Mouse (Mus musculus) embryonic facial prominence, embryonic 12.5 days (tissue): ENCODE data around the gene Rapgef2. TPM values are rescaled to one million over a fixed set of nuclear protein-coding genes. Genes with fewer than 3 reads are reported as not detected.

Experiments
- ATAC-seq: fragments of 200-750 bp; cut with Nextera tagmentation; 2 replicates; pipeline ENCODE4 v1.8.0; 2017; ENCODE audit not compliant: insufficient number of reproducible peaks, insufficient read depth, low FRiP score, low TSS enrichment
- H3K27ac ChIP-seq: fragments of 300-500 bp; sonication (generic); 2 replicates; pipeline ENCODE4 v1.5.1; 2016; ENCODE audit warnings: mild to moderate bottlenecking
- H3K27me3 ChIP-seq: fragments of 300-500 bp; sonication (generic); 2 replicates; pipeline ENCODE4 v1.6.1; 2016; ENCODE audit warnings: mild to moderate bottlenecking, moderate library complexity
- H3K36me3 ChIP-seq: fragments of 300-500 bp; sonication (generic); 2 replicates; pipeline ENCODE4 v1.6.1; 2016; ENCODE audit warnings: mild to moderate bottlenecking
- H3K4me1 ChIP-seq: fragments of 300-500 bp; sonication (generic); 2 replicates; pipeline ENCODE4 v1.6.1; 2016
- H3K4me2 ChIP-seq: fragments of 300-500 bp; sonication (generic); replicated peaks from 2 replicates; pipeline ENCODE4 v1.6.1; 2016; ENCODE audit warnings: mild to moderate bottlenecking, moderate library complexity
- H3K4me3 ChIP-seq: fragments of 300-500 bp; sonication (generic); 2 replicates; pipeline ENCODE4 v1.5.1; 2016; ENCODE audit warnings: mild to moderate bottlenecking
- H3K9ac ChIP-seq: fragments of 300-500 bp; sonication (generic); 2 replicates; pipeline ENCODE4 v1.6.1; 2016; ENCODE audit warnings: mild to moderate bottlenecking, moderate library complexity
- H3K9me3 ChIP-seq: fragments of 300-500 bp; sonication (generic); 2 replicates; pipeline ENCODE4 v1.6.1; 2016; ENCODE audit warnings: mild to moderate bottlenecking, moderate library complexity
- WGBS: fragments of 180-500 bp; shearing (Covaris S2); methylation state at CpG from one replicate; pipeline ENCODE4 v1.1.7; 2016; 5-methylcytosine and 5-hydroxymethylcytosine counted together
- polyA plus RNA-seq: library from polyadenylated mRNA; unstranded; fragments of >200 nt; fragmentation: Nextera tagmentation; extraction: Ambion mirVana; gene quantifications from 2 replicates; pipeline ENCODE4 v1.2.1, GENCODE M21; 2016

Rapgef2 gene
- polyA plus RNA-seq, 1 experiment from 2014 or later, result 11.1 TPM

- Histone ChIP-seq H3K9ac (no peak overlapping the region), H3K27ac (no peak overlapping the region), H3K4me3 (no peak overlapping the region), H3K9me3 (no peaks in the 10 kb centered on the region), H3K36me3 (0 out of 2 replicates have a peak, but pooled peaks cover 4% of the 10 kb centered on the region), H3K4me1 (no peaks in the 10 kb centered on the region), H3K27me3 (no peaks in the 10 kb centered on the region), H3K4me2 (no peak overlapping the region)
- 74% methylated on average over 2 of the region's 2 CpGs for WGBS
- no peak for ATAC-seq
Measured at GRCm38 (mm10) chr3:79106360-79106759, 180.0 kb downstream of the Rapgef2 start.

DNA sequence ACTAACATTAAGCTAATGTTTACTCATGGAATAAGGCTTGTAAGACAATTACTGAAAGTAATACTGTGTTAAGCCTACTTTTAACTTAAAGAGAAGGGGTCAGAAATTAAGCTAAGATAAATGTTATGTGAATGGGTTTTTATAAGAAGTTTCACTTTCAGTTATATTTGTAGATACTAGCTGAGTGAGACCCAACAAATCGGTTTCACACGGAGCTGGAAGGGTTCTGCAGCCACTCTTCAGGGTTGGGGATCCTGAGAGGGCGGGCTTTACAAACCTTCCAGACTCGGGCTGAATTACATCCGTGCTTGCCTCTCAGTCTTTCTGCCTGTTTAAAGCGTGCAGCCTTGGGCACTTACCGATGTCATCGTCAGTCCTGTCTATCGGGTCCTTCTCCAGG is 182.7 kb downstream of the Rapgef2 start:
- 90% methylated on average over 9 of the region's 9 CpGs for WGBS
- no peak overlapping the region for H3K9ac ChIP-seq
- H3K36me3 ChIP-seq, result 0 out of 2 replicates have a peak, but pooled peaks cover 4% of the 10 kb centered on the region
- H3K9me3 ChIP-seq, result no peaks in the 10 kb centered on the region
- no peak for ATAC-seq
- H3K4me2 ChIP-seq, result no peak overlapping the region
- no peak overlapping the region for H3K27ac ChIP-seq
- H3K4me1 ChIP-seq, result no peaks in the 10 kb centered on the region
- no peaks in the 10 kb centered on the region for H3K27me3 ChIP-seq
- no peak overlapping the region for H3K4me3 ChIP-seq

DNA sequence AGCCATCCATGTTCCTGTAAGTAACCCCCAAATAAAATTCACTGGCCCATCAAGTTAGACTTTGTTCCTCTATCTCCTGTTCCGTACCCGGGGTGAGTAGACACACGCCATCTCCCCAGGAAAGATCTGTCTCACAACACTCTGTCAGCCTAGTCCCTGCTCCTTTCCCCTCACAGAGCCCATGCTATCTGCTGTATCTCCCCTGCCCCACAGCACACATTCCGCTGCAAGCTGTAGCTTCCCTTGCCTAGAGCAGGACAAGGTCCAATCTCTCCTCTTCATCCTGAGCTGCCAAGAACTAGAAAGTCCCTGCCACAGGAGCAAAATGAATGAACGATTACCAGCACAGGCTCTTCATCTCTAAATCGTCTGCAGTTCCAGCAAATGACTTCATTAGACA is 184.6 kb downstream of the Rapgef2 start:
- ATAC-seq, result no peak
- Histone ChIP-seq H3K9me3 (no peaks in the 10 kb centered on the region), H3K27me3 (no peaks in the 10 kb centered on the region), H3K4me3 (no peak overlapping the region), H3K36me3 (0 out of 2 replicates have a peak, but pooled peaks cover 4% of the 10 kb centered on the region), H3K4me2 (no peak overlapping the region), H3K9ac (no peak overlapping the region), H3K27ac (no peak overlapping the region), H3K4me1 (no peaks in the 10 kb centered on the region)
- WGBS, result 82% methylated on average over 6 of the region's 6 CpGs

DNA sequence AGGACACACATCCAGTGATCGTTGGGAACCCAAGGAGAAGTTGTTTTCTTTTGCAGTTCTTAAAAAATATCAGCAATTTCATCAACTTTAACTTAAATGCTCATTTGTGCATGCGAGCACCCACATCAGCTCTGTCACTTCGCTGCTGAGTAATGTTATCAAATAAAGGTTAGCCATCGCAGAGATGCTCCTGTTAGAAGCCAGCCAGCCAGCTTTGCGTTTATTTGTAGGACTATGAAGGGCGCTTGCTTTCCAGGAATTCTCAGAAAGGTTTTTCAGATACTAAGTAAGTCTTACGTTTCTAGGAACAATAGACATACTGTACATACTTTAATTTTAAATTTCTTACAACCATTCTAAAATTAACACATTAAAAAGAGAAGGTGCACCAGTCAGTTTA is 185.5 kb downstream of the Rapgef2 start:
- WGBS, result 90% methylated on average over 7 of the region's 7 CpGs
- Histone ChIP-seq H3K36me3 (0 out of 2 replicates have a peak, but pooled peaks cover 4% of the 10 kb centered on the region), H3K9ac (no peak overlapping the region), H3K27me3 (no peaks in the 10 kb centered on the region), H3K4me1 (no peaks in the 10 kb centered on the region), H3K27ac (no peak overlapping the region), H3K4me2 (no peak overlapping the region), H3K9me3 (no peaks in the 10 kb centered on the region), H3K4me3 (no peak overlapping the region)
- ATAC-seq, result no peak

DNA sequence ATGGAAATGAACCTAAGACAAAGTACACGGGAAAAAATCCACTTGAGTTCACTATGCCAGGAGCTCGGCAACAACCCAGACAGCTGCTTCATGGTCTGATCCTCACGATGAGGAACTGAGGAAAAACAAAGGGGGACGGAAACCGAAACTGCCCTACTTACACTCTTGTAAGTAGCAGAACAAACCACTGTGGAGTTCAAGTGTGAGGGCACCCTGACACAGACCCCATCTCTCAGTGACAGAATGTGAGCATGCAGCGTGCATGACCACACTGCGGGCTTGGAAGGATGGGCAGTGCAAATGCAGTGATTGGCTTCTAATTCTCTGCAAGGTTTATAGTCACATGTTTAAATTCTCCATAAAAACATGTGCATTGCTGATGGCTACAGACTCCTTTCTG is 197.2 kb downstream of the Rapgef2 start:
- WGBS, result 83% methylated on average over 7 of the region's 7 CpGs
- H3K27ac ChIP-seq, result no peak overlapping the region
- no peaks in the 10 kb centered on the region for H3K4me1 ChIP-seq
- H3K9ac ChIP-seq, result no peak overlapping the region
- H3K36me3 ChIP-seq, result peaks cover 60% of the 10 kb centered on the region
- H3K4me3 ChIP-seq, result no peak overlapping the region
- no peaks in the 10 kb centered on the region for H3K27me3 ChIP-seq
- H3K4me2 ChIP-seq, result no peak overlapping the region
- H3K9me3 ChIP-seq, result no peaks in the 10 kb centered on the region
- no peak for ATAC-seq

- no peak for ATAC-seq
- H3K4me2 ChIP-seq, result no peak overlapping the region
- H3K27ac ChIP-seq, result no peak overlapping the region
- no peak overlapping the region for H3K4me3 ChIP-seq
- no peaks in the 10 kb centered on the region for H3K27me3 ChIP-seq
- peaks cover 64% of the 10 kb centered on the region for H3K36me3 ChIP-seq
- WGBS, result 89% methylated on average over 5 of the region's 5 CpGs
- no peaks in the 10 kb centered on the region for H3K4me1 ChIP-seq
- H3K9ac ChIP-seq, result no peak overlapping the region
- H3K9me3 ChIP-seq, result no peaks in the 10 kb centered on the region
Measured at GRCm38 (mm10) chr3:79088461-79088860, 197.9 kb downstream of the Rapgef2 start.

DNA sequence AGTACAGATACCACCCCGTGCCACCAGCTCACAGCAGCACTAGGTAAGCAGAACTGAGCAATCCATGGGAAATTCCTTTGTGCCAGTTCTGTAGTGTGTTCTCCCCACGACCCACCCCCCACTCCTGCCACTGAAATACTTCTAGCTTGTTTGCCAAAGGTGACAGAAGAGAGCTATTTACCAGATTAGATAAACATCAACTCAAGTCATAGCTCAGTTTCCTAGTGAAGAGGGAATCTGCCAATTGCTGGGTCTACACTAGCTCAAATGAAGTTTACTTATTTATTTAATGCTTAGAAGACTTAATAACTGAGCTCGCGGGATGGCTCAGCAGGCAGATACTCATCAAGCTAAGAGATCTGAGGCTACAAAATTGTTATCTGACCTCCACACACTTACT is 200.0 kb downstream of the Rapgef2 start:
- H3K36me3 ChIP-seq, result peaks cover 57% of the 10 kb centered on the region
- H3K4me2 ChIP-seq, result no peak overlapping the region
- no peak overlapping the region for H3K4me3 ChIP-seq
- H3K27ac ChIP-seq, result no peak overlapping the region
- no peak overlapping the region for H3K9ac ChIP-seq
- no peaks in the 10 kb centered on the region for H3K27me3 ChIP-seq
- WGBS, result 90% methylated on average over 4 of the region's 4 CpGs
- H3K4me1 ChIP-seq, result no peaks in the 10 kb centered on the region
- ATAC-seq, result no peak
- H3K9me3 ChIP-seq, result no peaks in the 10 kb centered on the region

GRCm38 (mm10) chr3:79083881-79084280 is 202.4 kb downstream of the Rapgef2 start:
- no peaks in the 10 kb centered on the region for H3K9me3 ChIP-seq
- WGBS, result 93% methylated on average over 3 of the region's 3 CpGs
- H3K36me3 ChIP-seq, result peaks cover 57% of the 10 kb centered on the region
- H3K9ac ChIP-seq, result no peak overlapping the region
- no peaks in the 10 kb centered on the region for H3K27me3 ChIP-seq
- H3K4me2 ChIP-seq, result no peak overlapping the region
- H3K4me1 ChIP-seq, result no peaks in the 10 kb centered on the region
- H3K4me3 ChIP-seq, result no peak overlapping the region
- H3K27ac ChIP-seq, result no peak overlapping the region
- ATAC-seq, result no peak

GRCm38 (mm10) chr3:79083030-79083429 is 203.3 kb downstream of the Rapgef2 start:
- H3K9ac ChIP-seq, result no peak overlapping the region
- no peaks in the 10 kb centered on the region for H3K9me3 ChIP-seq
- peaks cover 53% of the 10 kb centered on the region for H3K36me3 ChIP-seq
- H3K27me3 ChIP-seq, result no peaks in the 10 kb centered on the region
- H3K4me1 ChIP-seq, result no peaks in the 10 kb centered on the region
- no peak for ATAC-seq
- no peak overlapping the region for H3K4me2 ChIP-seq
- 93% methylated on average over 10 of the region's 10 CpGs for WGBS
- H3K4me3 ChIP-seq, result no peak overlapping the region
- no peak overlapping the region for H3K27ac ChIP-seq

GRCm38 (mm10) chr3:79079076-79079475 is 207.2 kb downstream of the Rapgef2 start:
- 89% methylated on average over 3 of the region's 3 CpGs for WGBS
- Histone ChIP-seq H3K4me1 (no peaks in the 10 kb centered on the region), H3K4me2 (no peak overlapping the region), H3K4me3 (no peak overlapping the region), H3K27ac (no peak overlapping the region), H3K9ac (no peak overlapping the region), H3K36me3 (peaks cover 30% of the 10 kb centered on the region), H3K27me3 (no peaks in the 10 kb centered on the region), H3K9me3 (no peaks in the 10 kb centered on the region)
- no peak for ATAC-seq

DNA sequence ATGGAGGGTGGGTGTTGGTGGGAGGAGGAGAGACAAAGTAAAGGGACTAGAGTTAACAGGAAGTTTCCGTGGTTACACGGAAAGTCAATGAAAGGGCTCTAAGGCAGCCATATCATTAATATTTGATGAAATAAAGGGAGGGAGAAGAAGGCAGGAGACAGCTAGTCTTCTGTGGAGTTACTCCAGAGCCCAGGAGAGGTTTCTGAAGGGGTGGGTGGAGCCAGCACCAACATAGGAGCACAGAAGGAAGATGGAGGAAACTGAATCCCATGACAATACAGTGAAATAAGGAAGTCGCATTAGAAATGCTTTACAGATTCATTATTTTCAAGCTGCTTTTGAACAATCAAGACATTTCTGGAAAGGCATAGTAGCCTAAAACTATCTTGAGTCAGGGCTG is 211.3 kb downstream of the Rapgef2 start:
- ATAC-seq, result no peak
- H3K27me3 ChIP-seq, result no peaks in the 10 kb centered on the region
- H3K4me1 ChIP-seq, result no peaks in the 10 kb centered on the region
- H3K36me3 ChIP-seq, result peaks cover 12% of the 10 kb centered on the region
- no peak overlapping the region for H3K4me3 ChIP-seq
- H3K27ac ChIP-seq, result no peak overlapping the region
- H3K9ac ChIP-seq, result no peak overlapping the region
- WGBS, result 96% methylated on average over 3 of the region's 3 CpGs
- no peaks in the 10 kb centered on the region for H3K9me3 ChIP-seq
- no peak overlapping the region for H3K4me2 ChIP-seq

DNA sequence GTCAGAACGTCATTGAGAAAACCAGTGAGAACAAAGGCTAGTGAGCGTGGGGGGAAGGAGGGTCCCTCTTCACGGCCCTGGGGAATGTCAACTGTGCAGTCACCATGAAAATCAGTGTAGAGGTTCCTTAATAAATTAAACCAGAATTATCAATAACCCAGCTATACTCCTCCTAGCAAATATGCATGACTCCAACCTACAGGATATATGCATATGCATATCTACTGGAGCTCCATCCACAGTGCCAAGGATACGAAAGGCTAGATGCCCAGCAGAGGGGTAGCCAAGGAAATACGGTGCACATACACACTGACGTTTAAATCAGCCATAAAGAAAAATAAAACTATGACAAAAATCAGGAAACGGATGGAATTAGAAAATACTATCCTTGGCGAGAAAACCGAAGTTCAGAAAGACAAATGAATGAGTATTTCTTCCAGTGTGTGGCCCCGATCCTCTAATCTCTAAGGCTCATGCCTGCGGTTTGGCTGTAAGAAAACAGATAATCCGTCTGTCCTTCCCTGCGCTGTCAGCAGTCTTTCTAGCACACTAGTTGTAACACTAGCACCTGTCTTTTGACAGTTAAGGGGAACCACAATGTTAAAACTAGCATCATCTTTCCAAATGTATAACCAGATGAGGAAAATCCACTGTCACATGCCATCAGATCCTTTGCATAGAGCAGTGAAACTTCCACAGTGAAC is 212.6 kb downstream of the Rapgef2 start:
- Histone ChIP-seq H3K4me1 (no peaks in the 10 kb centered on the region), H3K9ac (no peak overlapping the region), H3K4me3 (no peak overlapping the region), H3K4me2 (no peak overlapping the region), H3K9me3 (no peaks in the 10 kb centered on the region), H3K36me3 (peaks cover 22% of the 10 kb centered on the region), H3K27me3 (no peaks in the 10 kb centered on the region), H3K27ac (no peak overlapping the region)
- ATAC-seq, result no peak
- WGBS, result 89% methylated on average over 13 of the region's 13 CpGs
